Mouse (Mus musculus): ENCODE measurements at regions not wholly inside any gene's neighbourhood (a gene's known extent, or its start where the extent isn't known, plus 50 kb on each side); places are given as distances from the start of the nearest gene placed in this dataset.

- Histone ChIP-seq H3K27ac (ENCODE audit: low read depth) (peak overlapping the region; percentile 55), H3K4me3 (ENCODE audit: low read depth, low read length) (no peak overlapping the region), H3K4me2 (ENCODE audit: low read depth, low read length) (no peak overlapping the region), H3K9me3 (replicated peaks; ENCODE audit: control insufficient read depth, low read length) (no peaks in the 10 kb centered on the region), H3K9ac (replicated peaks; ENCODE audit: low read depth, low read length) (no peak overlapping the region), H3K4me1 (ENCODE audit: control insufficient read depth, insufficient read depth) (peaks cover 31% of the 10 kb centered on the region), H3K27me3 (ENCODE audit: control insufficient read depth, insufficient read depth, low read length) (no peaks in the 10 kb centered on the region), H3K36me3 (replicated peaks; ENCODE audit: control insufficient read depth, insufficient read depth, low read length) (no peaks in the 10 kb centered on the region)
- no peak for TF ChIP-seq EP300 (IDR thresholded peaks at IDR 0.05; ENCODE audit: low read depth)
- no peak for TF ChIP-seq CTCF (IDR thresholded peaks at IDR 0.05; ENCODE audit: low read depth)
- peak; percentile 63 for DNase-seq (ENCODE audit: low spot score)
- WGBS, result 34% methylated on average over 9 of the region's 9 CpGs
- no peak; the same call in 1 of the 2 replicates for ATAC-seq (ENCODE audit: insufficient read depth, low read depth)
Observed at GRCm38 (mm10) chr16:31592973-31593683, 70.1 kb upstream of the Dlg1 start.

- H3K4me1 ChIP-seq (ENCODE audit: control insufficient read depth, insufficient read depth), result peaks cover 11% of the 10 kb centered on the region
- H3K36me3 ChIP-seq (replicated peaks; ENCODE audit: control insufficient read depth, insufficient read depth, low read length), result no peaks in the 10 kb centered on the region
- WGBS, result 74% methylated on average over 5 of the region's 5 CpGs
- no peak overlapping the region for H3K4me3 ChIP-seq (ENCODE audit: low read depth, low read length)
- TF ChIP-seq EP300 (IDR thresholded peaks at IDR 0.05; ENCODE audit: low read depth) (no peak), CTCF (IDR thresholded peaks at IDR 0.05; ENCODE audit: low read depth) (no peak)
- no peak overlapping the region for H3K27ac ChIP-seq (ENCODE audit: low read depth)
- no peak overlapping the region for H3K4me2 ChIP-seq (ENCODE audit: low read depth, low read length)
- H3K9ac ChIP-seq (replicated peaks; ENCODE audit: low read depth, low read length), result no peak overlapping the region
- no peaks in the 10 kb centered on the region for H3K27me3 ChIP-seq (ENCODE audit: control insufficient read depth, insufficient read depth, low read length)
- no peaks in the 10 kb centered on the region for H3K9me3 ChIP-seq (replicated peaks; ENCODE audit: control insufficient read depth, low read length)
- ATAC-seq (ENCODE audit: insufficient read depth, low read depth) (no peak), DNase-seq (ENCODE audit: low spot score) (no peak)
Observed at GRCm38 (mm10) chr16:31597965-31598364, 65.3 kb upstream of the Dlg1 start.

- peaks cover 5% of the 10 kb centered on the region for H3K4me1 ChIP-seq (ENCODE audit: control insufficient read depth, insufficient read depth)
- no peaks in the 10 kb centered on the region for H3K9me3 ChIP-seq (replicated peaks; ENCODE audit: control insufficient read depth, low read length)
- no peak for TF ChIP-seq EP300 (IDR thresholded peaks at IDR 0.05; ENCODE audit: low read depth)
- no peak for TF ChIP-seq CTCF (IDR thresholded peaks at IDR 0.05; ENCODE audit: low read depth)
- no peak overlapping the region for H3K9ac ChIP-seq (replicated peaks; ENCODE audit: low read depth, low read length)
- H3K4me2 ChIP-seq (ENCODE audit: low read depth, low read length), result no peak overlapping the region
- 67% methylated on average over 9 of the region's 9 CpGs for WGBS
- ATAC-seq (ENCODE audit: insufficient read depth, low read depth) (no peak), DNase-seq (ENCODE audit: low spot score) (no peak)
- H3K4me3 ChIP-seq (ENCODE audit: low read depth, low read length), result no peak overlapping the region
- no peaks in the 10 kb centered on the region for H3K27me3 ChIP-seq (ENCODE audit: control insufficient read depth, insufficient read depth, low read length)
- no peaks in the 10 kb centered on the region for H3K36me3 ChIP-seq (replicated peaks; ENCODE audit: control insufficient read depth, insufficient read depth, low read length)
- no peak overlapping the region for H3K27ac ChIP-seq (ENCODE audit: low read depth)
Observed at GRCm38 (mm10) chr16:31598409-31598988, 64.7 kb upstream of the Dlg1 start.

- Histone ChIP-seq H3K36me3 (replicated peaks; ENCODE audit: control insufficient read depth, insufficient read depth, low read length) (no peaks in the 10 kb centered on the region), H3K4me2 (ENCODE audit: low read depth, low read length) (no peak overlapping the region), H3K9me3 (replicated peaks; ENCODE audit: control insufficient read depth, low read length) (no peaks in the 10 kb centered on the region), H3K9ac (replicated peaks; ENCODE audit: low read depth, low read length) (no peak overlapping the region), H3K4me1 (ENCODE audit: control insufficient read depth, insufficient read depth) (0 out of 2 replicates have a peak, but pooled peaks cover 2% of the 10 kb centered on the region), H3K4me3 (ENCODE audit: low read depth, low read length) (no peak overlapping the region), H3K27me3 (ENCODE audit: control insufficient read depth, insufficient read depth, low read length) (no peaks in the 10 kb centered on the region), H3K27ac (ENCODE audit: low read depth) (no peak overlapping the region)
- no peak for TF ChIP-seq CTCF (IDR thresholded peaks at IDR 0.05; ENCODE audit: low read depth)
- no peak for TF ChIP-seq EP300 (IDR thresholded peaks at IDR 0.05; ENCODE audit: low read depth)
- 68% methylated on average over 6 of the region's 6 CpGs for WGBS
- ATAC-seq (ENCODE audit: insufficient read depth, low read depth) (peak; percentile 36; the same call in 1 of the 2 replicates), DNase-seq (ENCODE audit: low spot score) (no peak)
Observed at GRCm38 (mm10) chr16:31598989-31599421, 64.2 kb upstream of the Dlg1 start.

GRCm38 (mm10) chr16:31601278-31601677 is 62.0 kb upstream of the Dlg1 start:
- no peak for TF ChIP-seq EP300 (IDR thresholded peaks at IDR 0.05; ENCODE audit: low read depth)
- no peak for TF ChIP-seq CTCF (IDR thresholded peaks at IDR 0.05; ENCODE audit: low read depth)
- ATAC-seq (ENCODE audit: insufficient read depth, low read depth) (no peak), DNase-seq (ENCODE audit: low spot score) (no peak)
- no peaks in the 10 kb centered on the region for H3K36me3 ChIP-seq (replicated peaks; ENCODE audit: control insufficient read depth, insufficient read depth, low read length)
- no peaks in the 10 kb centered on the region for H3K27me3 ChIP-seq (ENCODE audit: control insufficient read depth, insufficient read depth, low read length)
- H3K9me3 ChIP-seq (replicated peaks; ENCODE audit: control insufficient read depth, low read length), result no peaks in the 10 kb centered on the region
- WGBS, result 90% methylated on average over 3 of the region's 3 CpGs
- H3K4me1 ChIP-seq (ENCODE audit: control insufficient read depth, insufficient read depth), result 0 out of 2 replicates have a peak, but pooled peaks cover 2% of the 10 kb centered on the region
- no peak overlapping the region for H3K4me2 ChIP-seq (ENCODE audit: low read depth, low read length)
- H3K9ac ChIP-seq (replicated peaks; ENCODE audit: low read depth, low read length), result no peak overlapping the region
- H3K4me3 ChIP-seq (ENCODE audit: low read depth, low read length), result no peak overlapping the region
- no peak overlapping the region for H3K27ac ChIP-seq (ENCODE audit: low read depth)

Measured in heart, postnatal 0 days (tissue).